ENCODE assay signal across 20 mouse cellular contexts in genomic region chr2:103584093-103584492, GRCm38 (mm10). TPM values are rescaled to one million over a fixed set of nuclear protein-coding genes. Genes with fewer than 3 reads are reported as not detected.
A peak's percentile ranks its signal among the peaks of the same experiment; 100 is the strongest.
DNase-seq lines count a peak whose midpoint lies in the region; ATAC-seq and TF ChIP-seq lines count a peak whose summit lies in the region.
"Had no signal": no experiment of that assay in that cellular context is flagged by ENCODE, and none has a peak within 500 bp of the region (broad histone marks: within the 10 kb centered on the region; RNA-seq: fewer than 3 reads in every experiment).

No protein-coding gene starts in this region.

- no peaks in the 10 kb centered on the region for H3K79me2 ChIP-seq in CH12.LX (replicated peaks; ENCODE audit: control insufficient read depth, extremely low read depth, insufficient read depth, poor library complexity, severe bottlenecking)

- no peak for TF ChIP-seq RAD21 in CH12.LX (IDR thresholded peaks at IDR 0.05; ENCODE audit: low read depth, low read length)

- H3K9ac ChIP-seq in heart, embryonic 11.5 days (ENCODE audit: low read depth, low read length) = no peak overlapping the region
- 0 out of 2 replicates have a peak overlapping the region, but pooled peaks have one; percentile 15 for H3K9ac ChIP-seq in CH12.LX (ENCODE audit: insufficient read depth, low read depth)
- H3K9ac ChIP-seq in liver, embryonic 16.5 days (ENCODE audit: low read depth, low read length) = no peak overlapping the region
- H3K9ac ChIP-seq in hindbrain, postnatal 0 days (replicated peaks; ENCODE audit: low read length) = no peak overlapping the region
- H3K9ac ChIP-seq in midbrain, embryonic 15.5 days = no peak overlapping the region
- H3K9ac ChIP-seq: embryonic facial prominence, embryonic 13.5 days; forebrain, postnatal 0 days; neural tube, embryonic 15.5 days had no signal

- H3K4me3 ChIP-seq in heart, embryonic 11.5 days (ENCODE audit: low read depth, low read length) = no peak overlapping the region
- H3K4me3 ChIP-seq in CH12.LX (replicated peaks in 1 of 3; ENCODE audit: low read depth in 2 of 3, low read length in 2 of 3, poor library complexity in 1 of 3) = no peak overlapping the region
- H3K4me3 ChIP-seq in liver, embryonic 16.5 days (ENCODE audit: low read depth, low read length) = no peak overlapping the region
- no peak overlapping the region for H3K4me3 ChIP-seq in hindbrain, postnatal 0 days (ENCODE audit: low read length)
- no peak overlapping the region for H3K4me3 ChIP-seq in midbrain, embryonic 15.5 days
- H3K4me3 ChIP-seq: embryonic facial prominence, embryonic 13.5 days; limb, embryonic 10.5 days; neural tube, embryonic 15.5 days had no signal

- ATAC-seq in heart, embryonic 11.5 days (replicated peaks; ENCODE audit: insufficient number of reproducible peaks, low FRiP score, low TSS enrichment) = peak; percentile 62; the same call in 1 of the 2 replicates
- ATAC-seq in common myeloid progenitor, adult 5-6 weeks (replicated peaks; ENCODE audit: low read depth, poor library complexity, severe bottlenecking) = peak; percentile 43; the same call in 1 of the 2 replicates
- ATAC-seq in liver, embryonic 16.5 days (ENCODE audit: low read depth) = peak; percentile 97
- ATAC-seq in hindbrain, postnatal 0 days = no peak
- no peak for ATAC-seq in midbrain, embryonic 15.5 days (replicated peaks)
- ATAC-seq: forebrain, postnatal 0 days; hindbrain, embryonic 16.5 days had no signal

- TF ChIP-seq POLR2A in CH12.LX (IDR thresholded peaks at IDR 0.05; ENCODE audit: low read depth, low read length) = no peak

- in situ Hi-C loops in CH12.LX (cut with MboI; ENCODE audit: low pct_ligation_motif_present, low pct_unique_long_range_greater_than_20kb, low sequenced_read_pairs) = no loop called here

- no peak for TF ChIP-seq EP300 in CH12.LX (IDR thresholded peaks at IDR 0.05; ENCODE audit: low read length)

- H3K27me3 ChIP-seq in heart, embryonic 11.5 days (ENCODE audit: control insufficient read depth, insufficient read depth, low read length) = no peaks in the 10 kb centered on the region
- H3K27me3 ChIP-seq in CH12.LX (replicated peaks) = no peaks in the 10 kb centered on the region
- no peaks in the 10 kb centered on the region for H3K27me3 ChIP-seq in liver, embryonic 16.5 days (ENCODE audit: control insufficient read depth, insufficient read depth, low read depth, low read length)
- no peaks in the 10 kb centered on the region for H3K27me3 ChIP-seq in hindbrain, postnatal 0 days (ENCODE audit: insufficient read depth, low read length)
- no peaks in the 10 kb centered on the region for H3K27me3 ChIP-seq in midbrain, embryonic 15.5 days (replicated peaks)
- H3K27me3 ChIP-seq: embryonic facial prominence, embryonic 13.5 days; neural tube, embryonic 15.5 days had no signal

- H3K9me3 ChIP-seq in heart, embryonic 11.5 days (replicated peaks; ENCODE audit: control insufficient read depth, low read length) = no peaks in the 10 kb centered on the region
- H3K9me3 ChIP-seq in CH12.LX (replicated peaks; ENCODE audit: low read length) = no peaks in the 10 kb centered on the region
- no peaks in the 10 kb centered on the region for H3K9me3 ChIP-seq in liver, embryonic 16.5 days (replicated peaks; ENCODE audit: control insufficient read depth, low read length)
- H3K9me3 ChIP-seq in hindbrain, postnatal 0 days (ENCODE audit: low read length) = no peaks in the 10 kb centered on the region
- no peaks in the 10 kb centered on the region for H3K9me3 ChIP-seq in midbrain, embryonic 15.5 days
- H3K9me3 ChIP-seq: embryonic facial prominence, embryonic 13.5 days; limb, embryonic 10.5 days; neural tube, embryonic 15.5 days had no signal

- H3K4me2 ChIP-seq in heart, embryonic 11.5 days = no peak overlapping the region
- H3K4me2 ChIP-seq in CH12.LX (ENCODE audit: insufficient read depth, low read depth, poor library complexity, severe bottlenecking) = no peak overlapping the region
- peak overlapping the region; percentile 25 for H3K4me2 ChIP-seq in liver, embryonic 16.5 days (ENCODE audit: low read depth, low read length)
- no peak overlapping the region for H3K4me2 ChIP-seq in hindbrain, postnatal 0 days (ENCODE audit: low read depth, low read length)
- H3K4me2 ChIP-seq in midbrain, embryonic 15.5 days = no peak overlapping the region
- H3K4me2 ChIP-seq: embryonic facial prominence, embryonic 13.5 days; midbrain, embryonic 11.5 days; neural tube, embryonic 15.5 days had no signal

- dilution Hi-C loops in CH12.LX (cut with MboI; ENCODE audit: extremely low pct_ligation_motif_present, extremely low pct_unique_long_range_greater_than_20kb, low sequenced_read_pairs) = no loop called here

- no peaks in the 10 kb centered on the region for H3K36me3 ChIP-seq in heart, embryonic 11.5 days (ENCODE audit: control insufficient read depth, insufficient read depth, low read length)
- no peaks in the 10 kb centered on the region for H3K36me3 ChIP-seq in CH12.LX (replicated peaks in 1 of 2; ENCODE audit: control insufficient read depth in 1 of 2, insufficient read depth in 1 of 2, low read length in 1 of 2)
- H3K36me3 ChIP-seq in liver, embryonic 16.5 days (ENCODE audit: control insufficient read depth, insufficient read depth) = no peaks in the 10 kb centered on the region
- H3K36me3 ChIP-seq in hindbrain, postnatal 0 days (ENCODE audit: insufficient read depth, low read length) = no peaks in the 10 kb centered on the region
- no peaks in the 10 kb centered on the region for H3K36me3 ChIP-seq in midbrain, embryonic 15.5 days (replicated peaks)
- H3K36me3 ChIP-seq: embryonic facial prominence, embryonic 13.5 days; limb, embryonic 10.5 days; neural tube, embryonic 15.5 days had no signal

- TF ChIP-seq CTCF in CH12.LX (conservative IDR thresholded peaks at IDR 0.05 in 1 of 2, IDR thresholded peaks at IDR 0.05 in 1 of 2; ENCODE audit: low read depth in 2 of 2, low read length in 2 of 2) = no peak
- TF ChIP-seq CTCF in hindbrain, postnatal 0 days (IDR thresholded peaks at IDR 0.05; ENCODE audit: low read depth) = no peak

- H3K4me1 ChIP-seq in heart, embryonic 11.5 days (ENCODE audit: control insufficient read depth, insufficient read depth, low read length) = peaks cover 68% of the 10 kb centered on the region
- H3K4me1 ChIP-seq in CH12.LX (ENCODE audit: control insufficient read depth in 1 of 2, insufficient read depth in 2 of 2) = peaks cover 10 to 25% of the 10 kb centered on the region in 2 experiments
- H3K4me1 ChIP-seq in liver, embryonic 16.5 days (ENCODE audit: control insufficient read depth, low read depth, low read length) = peaks cover 43% of the 10 kb centered on the region
- no peaks in the 10 kb centered on the region; the same call in 1 of the 2 replicates for H3K4me1 ChIP-seq in hindbrain, postnatal 0 days (ENCODE audit: insufficient read depth, low read length)
- H3K4me1 ChIP-seq in midbrain, embryonic 15.5 days = no peaks in the 10 kb centered on the region

- intact Hi-C loops in heart, postnatal 14 days (cut with DNase I) = no loop called here

- no peak for DNase-seq in heart, postnatal 14 days
- DNase-seq in CH12.LX (ENCODE audit: extremely low read depth) = no peak
- DNase-seq in neural tube, embryonic 10.5 days (ENCODE audit: extremely low spot score, low spot score) = no peak
- DNase-seq in hindbrain, postnatal 0 days (ENCODE audit: low spot score) = no peak
- DNase-seq: cerebellum, adult 9-10 months; forebrain, postnatal 0 days; heart, postnatal 4 days; kidney, adult 18-20 months; kidney, postnatal 10 days; lung, postnatal 36 days; right cerebral cortex, postnatal 14 days had no signal

- no peak overlapping the region for H3K27ac ChIP-seq in heart, embryonic 11.5 days (ENCODE audit: low read depth, low read length)
- H3K27ac ChIP-seq in CH12.LX (ENCODE audit: insufficient read depth, low read depth) = no peak overlapping the region
- peak overlapping the region; percentile 80 for H3K27ac ChIP-seq in liver, embryonic 16.5 days (ENCODE audit: low read length)
- H3K27ac ChIP-seq in hindbrain, postnatal 0 days = no peak overlapping the region
- H3K27ac ChIP-seq in midbrain, embryonic 15.5 days = no peak overlapping the region
- H3K27ac ChIP-seq: limb, embryonic 10.5 days; neural tube, embryonic 15.5 days had no signal

TF ChIP-seq in CH12.LX, 34 proteins besides CTCF, POLR2A, EP300 and RAD21:
- TF ChIP-seq MEF2A (IDR thresholded peaks at IDR 0.05; ENCODE audit: borderline replicate concordance, low read depth, low read length) = no peak
TF ChIP-seq in CH12.LX: peak in this region for 0.

RNA-seq across cellular contexts. Expression of gene Abtb2, which starts 18.0 kb away (rescaled TPM):
- 15.6 and 20.6 TPM in 2 replicates for polyA plus RNA-seq in heart, embryonic 11.5 days (2014; fragmentation: Nextera tagmentation; extraction: Ambion mirVana)
- total RNA-seq in heart, postnatal 14 days (2021) = 10 to 100 TPM; 18.1 to 21.6 TPM
- total RNA-seq in CH12.LX (2012; rRNA removed) = 6.3 and 7.7 TPM in 2 replicates
- 2.4 and 2.9 TPM in 2 replicates for total RNA-seq in CH12.LX (2014; rRNA removed)
- polyA plus RNA-seq in CH12.LX (2012; ENCODE audit: insufficient read length, low read depth) = 3.8 and 3.9 TPM in 2 replicates
- 0.39 and 0.41 TPM in 2 replicates for total RNA-seq in common myeloid progenitor, adult 5-6 weeks (2017)
- 2.5 and 3.3 TPM in 2 replicates for polyA plus RNA-seq in liver, embryonic 16.5 days (2015; fragmentation: Nextera tagmentation; extraction: Ambion mirVana)
- 42.9 and 45.9 TPM in 2 replicates for total RNA-seq in hindbrain, postnatal 0 days (2014; rRNA removed)
- 11.7 and 11.8 TPM in 2 replicates for polyA plus RNA-seq in hindbrain, postnatal 0 days (2015; fragmentation: Nextera tagmentation; extraction: Ambion mirVana)
- 9.6 and 10.3 TPM in 2 replicates for polyA plus RNA-seq in midbrain, embryonic 15.5 days (2015; fragmentation: Nextera tagmentation; extraction: Ambion mirVana)

Comparison
In these comparisons a context has a peak if more than half of its experiments do, and no peak if none do; other contexts are left out.
1. ATAC-seq: peak in heart, embryonic 11.5 days (single experiment), common myeloid progenitor, adult 5-6 weeks (single experiment) and liver, embryonic 16.5 days (single experiment); none in hindbrain, postnatal 0 days (single experiment) and midbrain, embryonic 15.5 days (single experiment).